38 mouse cellular contexts compared by ENCODE assay signal in genomic region chr4:97132650-97133049, GRCm38 (mm10). TPM values are rescaled to one million over a fixed set of nuclear protein-coding genes. Genes with fewer than 3 reads are reported as not detected.
DNase-seq lines count a peak whose midpoint lies in the region; ATAC-seq lines count a peak whose summit lies in the region.
"Had no signal": no experiment of that assay in that cellular context is flagged by ENCODE, and none has a peak within 500 bp of the region (broad histone marks: within the 10 kb centered on the region; RNA-seq: fewer than 3 reads in every experiment).

No protein-coding gene starts in this region.

- intact Hi-C loops in left cerebral cortex, postnatal 4 days (cut with DNase I): no loop called here

- no peaks in the 10 kb centered on the region for H3K27me3 ChIP-seq in hindbrain, embryonic 15.5 days
- H3K27me3 ChIP-seq in hindbrain, embryonic 10.5 days (ENCODE audit: insufficient read depth, poor library complexity, severe bottlenecking): no peaks in the 10 kb centered on the region
- H3K27me3 ChIP-seq in limb, embryonic 10.5 days (ENCODE audit: low read depth, poor library complexity, severe bottlenecking): 0 out of 2 replicates have a peak, but pooled peaks cover 4% of the 10 kb centered on the region
- H3K27me3 ChIP-seq: embryonic facial prominence, embryonic 15.5 days; forebrain, embryonic 12.5 days; kidney, embryonic 15.5 days; liver, embryonic 12.5 days; neural tube, embryonic 13.5 days had no signal

- no peaks in the 10 kb centered on the region for H3K36me3 ChIP-seq in hindbrain, embryonic 15.5 days
- no peaks in the 10 kb centered on the region for H3K36me3 ChIP-seq in hindbrain, embryonic 10.5 days
- H3K36me3 ChIP-seq in limb, embryonic 10.5 days: no peaks in the 10 kb centered on the region
- H3K36me3 ChIP-seq: embryonic facial prominence, embryonic 15.5 days; forebrain, embryonic 12.5 days; kidney, embryonic 15.5 days; liver, embryonic 12.5 days; neural tube, embryonic 13.5 days had no signal

- no peak overlapping the region for H3K9ac ChIP-seq in hindbrain, embryonic 15.5 days
- H3K9ac ChIP-seq: embryonic facial prominence, embryonic 15.5 days; forebrain, embryonic 12.5 days; kidney, embryonic 15.5 days; liver, embryonic 12.5 days; liver, postnatal 0 days; neural tube, embryonic 13.5 days had no signal

- peak; percentile 31 for DNase-seq in embryo, embryonic 10.5 days (ENCODE audit: low spot score)
- no peak for DNase-seq in embryo, embryonic 9.5 days (ENCODE audit: extremely low spot score)
- DNase-seq in hindbrain, embryonic 10.5 days (ENCODE audit: low spot score): no peak
- peak; percentile 40 for DNase-seq in left cerebral cortex, postnatal 4 days
- no peak for DNase-seq in left cerebral cortex, adult 18-20 months (ENCODE audit: low spot score in 2 of 2)
- DNase-seq in limb, embryonic 10.5 days (ENCODE audit: low spot score): peak; percentile 47
- no peak for DNase-seq in right cerebral cortex, postnatal 10 days (ENCODE audit: low spot score in 2 of 2)
- DNase-seq: adrenal gland, postnatal 14 days; cerebellum, adult 9-10 months; gastrocnemius, postnatal 25 days; heart, adult 11 months; heart, postnatal 36 days; kidney, adult 18-20 months; kidney, postnatal 25 days; liver, postnatal 0 days; lung, postnatal 36 days; thymus, postnatal 4 days had no signal

- H3K4me1 ChIP-seq in hindbrain, embryonic 15.5 days (replicated peaks): no peaks in the 10 kb centered on the region
- H3K4me1 ChIP-seq in hindbrain, embryonic 10.5 days (replicated peaks): no peaks in the 10 kb centered on the region
- peaks cover 19% of the 10 kb centered on the region for H3K4me1 ChIP-seq in limb, embryonic 10.5 days
- H3K4me1 ChIP-seq: embryonic facial prominence, embryonic 15.5 days; forebrain, embryonic 12.5 days; kidney, embryonic 15.5 days; liver, embryonic 12.5 days; neural tube, embryonic 13.5 days had no signal

- 24% methylated on average over 2 of the region's 2 CpGs for WGBS in hindbrain, embryonic 15.5 days
- WGBS in hindbrain, embryonic 10.5 days: 43% methylated on average over 2 of the region's 2 CpGs
- 10% methylated on average over 2 of the region's 2 CpGs for WGBS in limb, embryonic 10.5 days

- no peak overlapping the region for H3K4me3 ChIP-seq in hindbrain, embryonic 15.5 days
- no peak overlapping the region for H3K4me3 ChIP-seq in hindbrain, embryonic 10.5 days
- H3K4me3 ChIP-seq in limb, embryonic 10.5 days: no peak overlapping the region
- H3K4me3 ChIP-seq: embryonic facial prominence, embryonic 15.5 days; forebrain, embryonic 12.5 days; kidney, embryonic 15.5 days; layer of hippocampus, adult 2 months; liver, embryonic 12.5 days; neural tube, embryonic 13.5 days had no signal

- peak; percentile 56; the same call in 1 of the 2 replicates for ATAC-seq in hindbrain, embryonic 15.5 days (ENCODE audit: low FRiP score, low read depth)
- ATAC-seq: liver, embryonic 12.5 days; liver, postnatal 0 days had no signal

- no peaks in the 10 kb centered on the region for H3K9me3 ChIP-seq in hindbrain, embryonic 15.5 days
- no peaks in the 10 kb centered on the region for H3K9me3 ChIP-seq in hindbrain, embryonic 10.5 days
- H3K9me3 ChIP-seq in limb, embryonic 10.5 days (replicated peaks): no peaks in the 10 kb centered on the region
- H3K9me3 ChIP-seq: embryonic facial prominence, embryonic 15.5 days; forebrain, embryonic 12.5 days; kidney, embryonic 15.5 days; liver, embryonic 12.5 days; neural tube, embryonic 13.5 days had no signal

- no peak overlapping the region for H3K4me2 ChIP-seq in hindbrain, embryonic 15.5 days
- H3K4me2 ChIP-seq: embryonic facial prominence, embryonic 15.5 days; forebrain, embryonic 12.5 days; heart, embryonic 11.5 days; kidney, embryonic 15.5 days; liver, embryonic 12.5 days; midbrain, embryonic 11.5 days; neural tube, embryonic 13.5 days had no signal

- no peak overlapping the region for H3K27ac ChIP-seq in hindbrain, embryonic 15.5 days (replicated peaks)
- H3K27ac ChIP-seq in hindbrain, embryonic 10.5 days: no peak overlapping the region
- H3K27ac ChIP-seq in limb, embryonic 10.5 days: peak overlapping the region; percentile 36; the same call in 1 of the 2 replicates
- H3K27ac ChIP-seq: embryonic facial prominence, embryonic 15.5 days; forebrain, embryonic 12.5 days; kidney, embryonic 15.5 days; layer of hippocampus, adult 2 months; liver, embryonic 12.5 days; neural tube, embryonic 13.5 days had no signal

RNA-seq across cellular contexts. Expression of gene Gm10192, which starts 50.3 kb away (rescaled TPM):
- polyA plus RNA-seq in hindbrain, embryonic 15.5 days (2015; fragmentation: Nextera tagmentation; extraction: Ambion mirVana): not detected in 2 replicates
- polyA plus RNA-seq in hindbrain, embryonic 10.5 days (2016; fragmentation: Nextera tagmentation; extraction: Ambion mirVana): not detected in 2 replicates
- not detected for total RNA-seq in left cerebral cortex, postnatal 4 days (2021)
- total RNA-seq in left cerebral cortex, adult 18-20 months (2021): not detected
- polyA plus RNA-seq in limb, embryonic 10.5 days (2016; fragmentation: Nextera tagmentation; extraction: Ambion mirVana): not detected in 2 replicates
- total RNA-seq: adrenal gland, postnatal 14 days; gastrocnemius, adult 18-20 months; gastrocnemius, postnatal 25 days; heart, postnatal 36 days; layer of hippocampus, adult 2 months; left cerebral cortex, postnatal 14 days; megakaryocyte, adult 5-6 weeks had no signal
- polyA plus RNA-seq: cortical plate, adult 2 months; embryonic facial prominence, embryonic 15.5 days; forebrain, embryonic 12.5 days; frontal cortex, adult 2 months; heart, embryonic 11.5 days; heart, embryonic 16.5 days; intestine, embryonic 14.5 days; kidney, embryonic 15.5 days; limb, embryonic 14.5 days; liver, embryonic 12.5 days; liver, postnatal 0 days; lung, embryonic 16.5 days; midbrain, embryonic 11.5 days; neural tube, embryonic 13.5 days; stomach, embryonic 14.5 days; testis, adult 2 months; thymus, postnatal 0 days had no signal

Comparison
In these comparisons a context has a peak if more than half of its experiments do, and no peak if none do; other contexts are left out.
1. DNase-seq: peak in embryo, embryonic 10.5 days (single experiment), left cerebral cortex, postnatal 4 days (single experiment) and limb, embryonic 10.5 days (single experiment); none in embryo, embryonic 9.5 days (single experiment), hindbrain, embryonic 10.5 days (single experiment), left cerebral cortex, adult 18-20 months (0 of 2) and right cerebral cortex, postnatal 10 days (0 of 2).